Mouse (Mus musculus) intestine, postnatal 0 days (tissue): ENCODE results near the gene Tln2. TPM values are rescaled to one million over a fixed set of nuclear protein-coding genes. Genes with fewer than 3 reads are reported as not detected.

Source experiments
- ATAC-seq: fragments of 200-750 bp; cut with Nextera tagmentation; 2 replicates; pipeline ENCODE4 v1.8.0; 2017; ENCODE audit warnings: mild to moderate bottlenecking, moderate TSS enrichment, moderate library complexity
- H3K27ac ChIP-seq: fragments of 300-500 bp; sonication (generic); 2 replicates; pipeline ENCODE4 v1.5.1; 2014; ENCODE audit warnings: mild to moderate bottlenecking, low read depth, low read length, moderate library complexity
- H3K27me3 ChIP-seq: fragments of 300-500 bp; sonication (generic); replicated peaks from 2 replicates; pipeline ENCODE4 v1.6.1; 2014; ENCODE audit warnings: low read length, mixed read lengths; ENCODE audit not compliant: control insufficient read depth, insufficient read depth
- H3K36me3 ChIP-seq: fragments of 300-500 bp; sonication (generic); 2 replicates; pipeline ENCODE4 v1.6.1; 2014; ENCODE audit warnings: mild to moderate bottlenecking, moderate library complexity; ENCODE audit not compliant: control insufficient read depth, insufficient read depth
- H3K4me1 ChIP-seq: fragments of 300-500 bp; sonication (generic); replicated peaks from 2 replicates; pipeline ENCODE4 v1.6.1; 2014; ENCODE audit warnings: antibody characterized with exemption, low read length, mixed read lengths; ENCODE audit not compliant: control insufficient read depth, insufficient read depth
- H3K4me2 ChIP-seq: fragments of 300-500 bp; sonication (generic); replicated peaks from 2 replicates; pipeline ENCODE4 v1.6.1; 2014; ENCODE audit warnings: low read depth, mild to moderate bottlenecking, moderate library complexity
- H3K4me3 ChIP-seq: fragments of 300-500 bp; sonication (generic); 2 replicates; pipeline ENCODE4 v1.5.1; 2014; ENCODE audit warnings: low read depth, low read length
- H3K9ac ChIP-seq: fragments of 300-500 bp; sonication (generic); 2 replicates; pipeline ENCODE4 v1.6.1; 2014; ENCODE audit warnings: mild to moderate bottlenecking, low read depth, low read length
- H3K9me3 ChIP-seq: fragments of 300-500 bp; sonication (generic); 2 replicates; pipeline ENCODE4 v1.6.1; 2016; ENCODE audit warnings: mixed run types; ENCODE audit not compliant: control insufficient read depth
- CTCF ChIP-seq: sonication (generic); IDR thresholded peaks from 2 replicates; pipeline ENCODE4 v1.5.1; 2016; ENCODE audit warnings: low read depth, mild to moderate bottlenecking, control low read depth, antibody characterized with exemption, moderate library complexity
- WGBS: fragments of 180-500 bp; shearing (Covaris S2); extraction: QIAGEN DNeasy Blood & Tissue Kit; methylation state at CpG from one replicate; pipeline ENCODE4 v1.1.7; 2014; 5-methylcytosine and 5-hydroxymethylcytosine counted together
- polyA plus RNA-seq: library from polyadenylated mRNA; unstranded; fragments of >200 nt; fragmentation: Nextera tagmentation; extraction: Ambion mirVana; gene quantifications from 2 replicates; pipeline ENCODE4 v1.2.1, GENCODE M21; 2015

Tln2 gene
- polyA plus RNA-seq, 1 experiment from 2014 or later, result 8.8 TPM

DNA sequence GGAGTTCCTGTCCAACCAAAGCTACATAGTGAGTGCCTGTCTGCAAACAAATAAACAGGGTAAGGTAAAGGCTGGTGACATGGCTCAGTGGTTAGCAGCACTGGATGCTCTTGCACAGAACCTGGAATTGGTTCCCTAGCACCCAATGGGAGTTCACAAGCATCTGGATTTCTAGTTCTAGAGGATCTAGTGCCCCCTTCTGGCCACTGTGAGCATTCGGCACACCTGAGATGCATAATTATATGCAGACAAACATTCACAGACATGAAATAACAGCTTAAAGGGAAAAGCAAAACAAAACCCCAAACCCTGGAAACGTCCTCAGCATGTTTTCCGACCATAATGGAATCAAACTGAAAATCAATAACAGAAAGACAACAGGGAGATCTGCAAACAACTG lies 191.4 kb downstream of the Tln2 start:
- H3K9ac ChIP-seq, result no peak overlapping the region
- no peak for TF ChIP-seq CTCF
- H3K36me3 ChIP-seq, result no peaks in the 10 kb centered on the region; the same call in 1 of the 2 replicates
- H3K9me3 ChIP-seq, result no peaks in the 10 kb centered on the region
- ATAC-seq, result no peak
- no peaks in the 10 kb centered on the region for H3K27me3 ChIP-seq
- WGBS, result 90% methylated on average over 3 of the region's 3 CpGs
- no peak overlapping the region for H3K27ac ChIP-seq
- no peak overlapping the region for H3K4me3 ChIP-seq
- no peak overlapping the region for H3K4me2 ChIP-seq
- H3K4me1 ChIP-seq, result no peaks in the 10 kb centered on the region

GRCm38 (mm10) chr9:67362511-67362910 lies 197.0 kb downstream of the Tln2 start:
- TF ChIP-seq CTCF, result no peak
- H3K9me3 ChIP-seq, result no peaks in the 10 kb centered on the region
- H3K9ac ChIP-seq, result no peak overlapping the region
- 91% methylated on average over 10 of the region's 10 CpGs for WGBS
- H3K4me3 ChIP-seq, result no peak overlapping the region
- H3K27me3 ChIP-seq, result no peaks in the 10 kb centered on the region
- H3K27ac ChIP-seq, result no peak overlapping the region
- H3K36me3 ChIP-seq, result peaks cover 4% of the 10 kb centered on the region; the same call in 1 of the 2 replicates
- no peak overlapping the region for H3K4me2 ChIP-seq
- no peak for ATAC-seq
- H3K4me1 ChIP-seq, result no peaks in the 10 kb centered on the region

DNA sequence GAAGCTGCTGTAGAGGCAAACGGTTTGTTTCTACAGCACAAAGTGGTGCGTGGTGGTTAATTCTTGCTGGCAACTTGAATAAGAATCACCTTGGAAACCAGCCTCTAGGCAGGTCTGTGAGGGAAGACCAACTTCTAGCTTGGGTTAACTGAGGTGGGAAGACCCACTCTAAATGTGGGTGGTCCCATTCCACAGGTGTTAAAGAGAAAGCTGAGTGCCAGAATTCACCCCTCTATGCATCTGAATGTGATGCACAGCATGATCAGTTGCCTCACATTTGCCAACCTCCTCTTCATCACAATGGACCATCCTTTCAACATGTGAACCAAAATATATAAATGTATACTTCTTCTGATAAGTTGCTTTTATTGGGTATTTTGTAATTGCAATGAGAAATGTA lies 197.4 kb downstream of the Tln2 start:
- no peaks in the 10 kb centered on the region for H3K4me1 ChIP-seq
- ATAC-seq, result no peak
- H3K4me3 ChIP-seq, result no peak overlapping the region
- H3K9me3 ChIP-seq, result no peaks in the 10 kb centered on the region
- TF ChIP-seq CTCF, result no peak
- WGBS, result 87% methylated on average over 2 of the region's 2 CpGs
- no peak overlapping the region for H3K4me2 ChIP-seq
- H3K27ac ChIP-seq, result no peak overlapping the region
- H3K9ac ChIP-seq, result no peak overlapping the region
- peaks cover 4% of the 10 kb centered on the region; the same call in 1 of the 2 replicates for H3K36me3 ChIP-seq
- H3K27me3 ChIP-seq, result no peaks in the 10 kb centered on the region

DNA sequence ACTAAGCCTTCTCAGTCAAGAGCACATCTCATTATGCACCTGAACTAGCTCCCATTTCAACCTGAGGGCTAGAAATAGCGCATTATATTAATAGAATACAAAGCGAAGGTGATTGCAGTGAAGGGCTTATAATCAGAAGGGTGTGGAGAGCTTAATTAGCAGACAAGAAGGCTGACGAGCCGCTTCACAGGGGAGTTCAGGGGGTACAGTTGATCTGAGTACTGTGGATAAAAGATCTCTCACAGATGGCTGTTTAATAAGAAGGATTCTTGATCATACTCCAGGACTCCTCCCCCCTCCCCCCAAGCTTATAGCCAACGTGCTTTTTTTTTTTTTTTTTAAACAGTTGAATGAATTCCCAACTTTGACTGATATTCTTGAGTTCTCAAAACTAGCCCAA lies 198.0 kb downstream of the Tln2 start:
- no peak overlapping the region for H3K27ac ChIP-seq
- no peaks in the 10 kb centered on the region for H3K4me1 ChIP-seq
- ATAC-seq, result no peak
- no peak overlapping the region for H3K4me3 ChIP-seq
- no peak overlapping the region for H3K4me2 ChIP-seq
- WGBS, result 77% methylated on average over 5 of the region's 5 CpGs
- H3K9me3 ChIP-seq, result no peaks in the 10 kb centered on the region
- no peak for TF ChIP-seq CTCF
- H3K36me3 ChIP-seq, result peaks cover 4% of the 10 kb centered on the region; the same call in 1 of the 2 replicates
- no peaks in the 10 kb centered on the region for H3K27me3 ChIP-seq
- H3K9ac ChIP-seq, result no peak overlapping the region

DNA sequence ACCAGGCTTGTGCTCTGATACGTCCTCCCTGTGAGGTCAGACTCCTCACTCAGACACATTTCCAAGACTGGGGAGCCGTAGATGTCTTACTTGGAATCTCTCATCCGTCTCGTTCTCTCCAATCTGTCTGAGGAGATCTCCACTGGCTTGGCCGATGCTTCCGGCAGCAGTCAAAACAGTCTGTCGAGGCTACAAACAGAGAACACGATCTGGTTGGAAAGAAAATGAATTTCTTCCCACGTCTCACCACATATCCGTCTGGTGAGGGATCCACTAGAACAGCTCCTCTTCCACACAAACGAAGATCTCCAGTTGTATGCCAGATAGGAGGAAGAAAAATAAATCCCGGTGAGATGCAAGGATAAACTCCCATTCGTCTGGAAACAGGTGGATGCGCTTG lies 205.1 kb downstream of the Tln2 start:
- H3K4me2 ChIP-seq, result no peak overlapping the region
- H3K4me1 ChIP-seq, result no peaks in the 10 kb centered on the region
- no peaks in the 10 kb centered on the region for H3K36me3 ChIP-seq
- TF ChIP-seq CTCF, result no peak
- ATAC-seq, result no peak
- no peak overlapping the region for H3K4me3 ChIP-seq
- no peaks in the 10 kb centered on the region for H3K27me3 ChIP-seq
- WGBS, result 87% methylated on average over 14 of the region's 14 CpGs
- no peaks in the 10 kb centered on the region for H3K9me3 ChIP-seq
- H3K9ac ChIP-seq, result no peak overlapping the region
- no peak overlapping the region for H3K27ac ChIP-seq

- no peak for TF ChIP-seq CTCF
- Histone ChIP-seq H3K4me3 (no peak overlapping the region), H3K36me3 (no peaks in the 10 kb centered on the region), H3K9ac (no peak overlapping the region), H3K4me2 (no peak overlapping the region), H3K27me3 (no peaks in the 10 kb centered on the region), H3K9me3 (no peaks in the 10 kb centered on the region), H3K4me1 (no peaks in the 10 kb centered on the region), H3K27ac (no peak overlapping the region)
- no peak for ATAC-seq
- 67% methylated on average over 7 of the region's 7 CpGs for whole genome bisulfite sequencing
Observed at GRCm38 (mm10) chr9:67353365-67353764, 206.1 kb downstream of the Tln2 start.

DNA sequence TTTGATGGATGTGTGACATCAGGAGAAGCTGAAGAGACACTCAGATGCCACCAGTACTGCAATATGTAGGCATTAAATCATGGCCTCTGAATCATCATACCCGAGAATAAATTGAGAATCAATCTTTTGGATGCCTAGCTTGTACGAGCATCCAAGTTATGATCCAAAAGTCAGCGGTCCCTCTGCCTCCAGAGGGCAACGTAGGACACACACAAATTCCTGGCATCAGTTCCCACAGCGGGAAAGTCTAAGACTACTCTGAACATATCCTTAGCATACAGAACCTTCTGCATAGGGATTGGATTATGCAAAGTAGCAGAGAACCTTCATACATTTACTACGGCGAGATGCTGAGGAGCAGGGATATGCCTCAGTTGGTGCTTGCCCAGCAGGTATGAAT lies 210.5 kb downstream of the Tln2 start:
- Histone ChIP-seq H3K9ac (no peak overlapping the region), H3K4me3 (no peak overlapping the region), H3K4me1 (no peaks in the 10 kb centered on the region), H3K27me3 (no peaks in the 10 kb centered on the region), H3K4me2 (no peak overlapping the region), H3K9me3 (no peaks in the 10 kb centered on the region), H3K27ac (no peak overlapping the region), H3K36me3 (no peaks in the 10 kb centered on the region)
- TF ChIP-seq CTCF, result peak; percentile 45
- ATAC-seq, result no peak
- WGBS, result 82% methylated on average over 7 of the region's 7 CpGs
